Mouse (Mus musculus) 3134 (cell line): ENCODE data around the gene D1Pas1.

ENCODE experiments used
- DNase-seq: peaks from one replicate; pipeline ENCODE4 v3.0.0-alpha.2; 2011; ENCODE audit warnings: low spot score; ENCODE audit not compliant: insufficient read length; ENCODE audit errors: extremely low read depth

Gene D1Pas1

DNA sequence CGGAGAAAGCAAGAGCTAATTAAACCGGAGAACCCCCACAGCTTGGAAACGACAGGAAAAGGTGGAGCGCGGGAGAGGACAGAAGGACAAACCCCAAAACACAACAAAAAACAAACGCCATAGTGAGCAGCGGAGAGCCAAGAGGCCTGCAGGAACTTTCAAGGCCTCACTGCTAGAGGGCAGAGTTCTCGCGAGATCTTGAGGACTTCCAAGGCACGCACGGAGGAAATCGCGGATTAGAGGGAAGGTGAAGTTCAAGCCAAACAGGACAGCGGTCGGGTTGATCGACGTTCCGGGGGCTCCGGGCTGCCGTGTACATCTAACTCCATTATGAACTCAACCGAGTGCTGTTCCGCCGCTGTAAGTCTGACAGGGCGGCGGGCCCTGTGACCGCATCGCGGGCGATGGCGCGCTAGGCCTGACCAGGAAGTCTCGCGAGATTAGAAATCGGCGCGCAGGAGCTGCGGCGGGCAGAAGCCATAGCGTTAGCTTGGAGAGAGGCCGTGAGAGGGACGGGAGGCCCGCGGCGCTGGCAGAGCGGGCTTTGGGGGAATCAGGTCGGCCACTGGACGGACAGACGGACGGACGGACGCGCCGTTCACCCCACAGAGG is at the start of gene D1Pas1:
D1Pas1 (plus strand) TSS at position 216 of the 612 bp plus-strand sequence.
- no peak for DNase-seq

DNA sequence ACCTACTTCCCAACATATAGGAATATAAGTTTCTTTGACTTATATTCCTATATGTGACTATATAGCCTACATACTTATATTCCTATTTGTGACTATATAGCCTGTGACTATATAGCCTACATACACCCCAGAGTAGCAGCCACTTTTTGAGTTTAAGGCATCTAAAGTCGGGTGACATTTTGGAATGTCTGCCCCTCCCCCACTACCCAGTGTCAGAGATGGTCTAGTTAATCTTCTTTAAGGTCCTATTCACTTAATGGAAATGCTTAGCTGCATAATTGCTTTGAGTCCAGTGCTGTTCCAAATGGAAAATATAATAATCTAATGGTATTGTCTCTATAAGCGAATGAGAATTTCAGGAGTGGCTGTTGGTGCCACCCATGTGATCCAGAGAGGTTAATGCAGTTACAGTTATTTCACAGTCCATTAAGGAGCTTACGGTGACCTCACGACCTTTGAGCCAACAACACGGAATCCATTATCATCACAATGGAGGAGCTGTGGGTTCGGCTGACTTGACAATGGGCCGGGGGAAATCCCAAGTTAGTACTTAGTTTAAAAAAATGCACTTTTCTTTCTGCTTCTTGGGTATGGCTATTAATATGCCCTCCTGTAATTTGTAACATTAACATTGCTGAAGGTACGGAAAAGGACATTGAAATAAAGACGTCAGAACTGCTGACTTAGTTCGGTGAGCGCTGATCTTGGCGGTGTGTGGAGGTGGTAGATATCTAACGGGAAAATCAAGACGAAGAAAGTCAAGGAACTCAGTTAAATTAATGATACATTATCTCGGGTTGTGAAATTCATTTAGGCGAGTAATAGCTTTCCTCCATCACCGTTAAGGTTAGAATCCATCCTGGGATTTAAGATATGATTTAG is 44.5 kb upstream of the D1Pas1 start:
- DNase-seq: no peak

DNA sequence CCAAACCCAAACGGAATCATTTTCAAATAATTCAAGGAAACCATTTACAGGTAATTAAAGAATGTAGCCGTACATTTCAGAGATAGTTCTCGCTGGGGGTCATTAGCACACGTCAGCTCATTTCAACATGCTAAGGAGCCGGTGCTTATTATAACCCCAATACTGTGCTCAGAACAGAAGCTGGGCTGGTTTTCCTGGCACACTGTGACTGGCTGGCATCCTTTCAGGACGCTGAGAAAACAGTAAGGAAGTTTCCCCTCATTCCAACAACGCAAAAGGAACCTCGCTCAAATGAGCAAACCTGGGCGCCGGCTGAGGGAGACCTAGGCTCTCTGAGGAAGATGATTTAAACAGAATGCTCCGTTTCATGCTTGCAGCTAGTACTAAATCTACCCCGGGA is 43.2 kb upstream of the D1Pas1 start:
- no peak for DNase-seq

DNA sequence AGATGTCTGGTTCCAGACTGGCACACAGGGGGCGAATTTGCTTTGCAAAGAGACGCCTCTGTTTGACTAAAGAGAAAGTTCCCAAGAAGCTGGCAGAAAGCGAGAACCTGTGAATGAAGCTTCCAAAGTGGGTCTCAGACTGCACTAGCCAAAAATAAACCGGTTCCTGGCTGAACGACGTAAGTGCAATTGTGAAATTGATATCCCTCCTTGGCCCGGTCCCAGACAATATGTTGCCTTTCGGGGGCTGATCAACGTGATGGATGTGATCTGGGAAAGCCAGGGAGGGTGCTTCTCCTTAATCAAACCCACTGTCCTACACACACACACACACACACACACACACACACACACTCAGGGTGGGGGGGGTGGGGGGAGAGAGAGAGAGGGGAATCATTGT is 41.8 kb upstream of the D1Pas1 start:
- no peak for DNase-seq

DNA sequence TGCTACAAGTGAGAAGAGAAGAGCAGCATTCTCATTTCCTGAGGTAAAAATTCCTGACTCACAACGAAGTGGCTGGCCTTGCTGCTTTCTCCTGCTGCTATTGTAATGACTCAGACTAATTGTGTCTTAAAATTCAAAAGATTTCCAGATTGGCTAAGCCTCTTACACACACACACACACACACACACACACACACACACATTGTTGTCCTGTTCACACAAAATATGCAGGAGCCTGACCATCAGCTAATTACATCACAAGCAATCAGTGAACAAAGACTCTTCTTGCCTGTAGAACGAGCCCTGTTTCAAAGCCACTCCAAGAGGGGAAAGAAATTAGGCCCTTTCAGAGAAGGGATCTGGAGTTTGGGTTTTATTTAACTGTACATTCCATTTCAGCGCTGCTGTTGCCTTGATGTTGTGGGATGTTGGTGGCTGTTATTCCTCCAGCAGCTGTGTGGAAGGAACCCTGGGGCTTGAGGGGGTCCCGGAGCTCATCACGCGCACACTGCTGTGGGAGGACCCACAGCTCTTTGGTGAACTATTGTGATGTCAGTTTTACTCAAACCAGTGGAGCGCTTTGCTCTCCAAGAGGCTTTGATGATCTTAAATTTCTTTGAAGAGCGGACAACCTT is 40.8 kb upstream of the D1Pas1 start:
- peak; percentile 13 for DNase-seq

DNA sequence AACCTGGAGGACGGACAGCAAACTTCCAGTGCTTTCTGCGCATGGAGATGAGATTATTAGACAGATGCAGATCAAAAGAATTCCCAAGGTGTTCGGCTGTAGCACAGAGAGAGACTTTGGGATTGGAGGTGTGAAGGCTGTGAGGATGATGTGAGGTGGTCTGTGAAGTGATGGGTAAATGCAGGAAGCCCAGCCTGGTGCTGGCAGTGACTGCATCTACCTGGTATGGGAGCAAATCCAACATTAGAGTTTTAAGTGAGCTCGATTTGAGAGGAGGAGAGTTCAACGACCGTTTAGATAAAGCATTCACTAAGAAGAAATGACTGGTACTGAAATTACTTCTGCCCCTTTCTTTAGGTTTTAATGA is 40.3 kb upstream of the D1Pas1 start:
- no peak for DNase-seq

DNA sequence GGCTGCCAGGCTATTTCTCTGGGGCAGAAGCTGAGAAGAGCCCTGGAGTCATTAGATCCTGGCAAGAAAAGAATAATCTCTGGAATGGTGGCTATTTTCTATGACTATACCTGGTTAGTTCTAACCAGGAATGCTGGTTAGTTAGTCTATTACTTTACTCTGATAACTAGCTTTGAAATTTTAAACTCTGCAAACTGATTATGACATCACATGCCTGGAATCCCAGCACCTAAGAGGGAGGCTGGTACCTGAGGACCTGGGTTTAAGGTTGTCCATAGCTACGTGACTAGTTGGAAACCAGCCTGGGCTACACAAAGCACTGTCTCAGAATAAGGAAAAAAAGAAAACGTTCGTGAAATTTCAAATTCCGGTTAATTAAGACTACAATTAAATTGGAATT is 39.7 kb upstream of the D1Pas1 start:
- DNase-seq: no peak

DNA sequence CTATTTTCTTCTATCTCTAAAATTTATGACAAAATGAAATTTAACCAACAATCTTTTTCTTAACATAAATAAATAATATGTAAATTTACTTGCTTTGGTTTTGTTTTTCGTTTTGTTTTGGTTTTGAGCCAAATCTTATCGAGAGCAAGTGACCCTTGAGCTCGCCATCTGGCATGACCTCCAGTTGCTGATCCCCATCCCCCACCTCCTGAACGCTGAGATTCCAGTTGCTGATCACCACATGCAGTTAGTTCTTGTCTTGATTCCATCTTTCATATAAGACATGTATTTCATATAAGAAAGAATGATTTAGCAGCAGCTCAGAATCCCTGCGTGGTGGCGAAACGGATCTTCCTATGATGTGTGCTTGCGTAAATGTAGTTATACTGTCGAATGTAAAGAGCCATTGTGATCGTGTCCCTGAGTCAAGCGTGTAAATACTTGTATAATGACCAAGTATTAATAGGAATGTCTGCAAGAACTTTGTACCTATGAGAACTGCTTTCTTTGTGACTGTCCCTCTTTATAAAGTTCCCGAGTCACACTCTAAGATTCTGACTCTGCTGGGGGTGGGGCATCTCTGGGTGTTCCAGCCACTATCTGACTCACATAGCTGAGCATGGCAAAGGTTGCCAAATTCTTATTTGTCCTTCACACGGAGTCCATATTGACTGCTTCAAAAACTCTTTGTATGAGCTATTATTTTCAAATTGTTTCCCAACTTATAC is 36.9 kb upstream of the D1Pas1 start:
- DNase-seq: no peak

DNA sequence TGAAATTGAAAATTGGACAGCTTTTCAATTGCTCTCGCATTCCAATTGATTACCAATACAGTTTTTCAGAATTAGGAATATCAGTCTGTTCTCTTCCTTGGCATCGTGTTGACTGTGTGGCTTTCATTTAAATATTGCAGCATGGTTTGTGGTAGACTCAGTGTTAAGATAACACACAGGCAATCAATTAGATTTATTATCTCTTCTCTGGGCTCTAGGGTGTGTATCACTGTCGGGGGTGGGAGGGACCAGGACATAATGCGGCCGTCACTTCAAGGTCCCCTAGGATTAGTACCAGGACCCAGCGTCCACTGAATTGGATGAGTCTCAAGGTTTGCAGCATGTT is 36.4 kb upstream of the D1Pas1 start:
- DNase-seq: no peak

DNA sequence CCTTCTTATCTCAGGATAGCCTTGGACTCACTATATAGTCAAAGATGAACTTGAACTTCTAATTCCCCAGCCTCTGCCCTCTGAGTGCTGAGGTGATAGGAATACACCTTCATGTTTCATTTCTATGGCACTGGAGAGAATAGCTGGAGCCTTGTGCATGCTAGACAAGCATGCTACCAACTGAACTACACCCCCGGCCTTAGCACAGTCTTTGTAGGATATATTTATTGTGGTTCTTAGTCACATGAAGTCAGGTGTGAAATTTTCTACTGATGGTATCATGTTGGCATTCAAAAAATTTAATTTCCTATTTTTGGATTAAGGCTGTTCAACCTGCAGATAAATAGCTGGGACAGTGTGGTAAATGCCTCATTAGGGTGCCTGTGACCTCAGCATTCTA is 33.0 kb upstream of the D1Pas1 start:
- no peak for DNase-seq

DNA sequence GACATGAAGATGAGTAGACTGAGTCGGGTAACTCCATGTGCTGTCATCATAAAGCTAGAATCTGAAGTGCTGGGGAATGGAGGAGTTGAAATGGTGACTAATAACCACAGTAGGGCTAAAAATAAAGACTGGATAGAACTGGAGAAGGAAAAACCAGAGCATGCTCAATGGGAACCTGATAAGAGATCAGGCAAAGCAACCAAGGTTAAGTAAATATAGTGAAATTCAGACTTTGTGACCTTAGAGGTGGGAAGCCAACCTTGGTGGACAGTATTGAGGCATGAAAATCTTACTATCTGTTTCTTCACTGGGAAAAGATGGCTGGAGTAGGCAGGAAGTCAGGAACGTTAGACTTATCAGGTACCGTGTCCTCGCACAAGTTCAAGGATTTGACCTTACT is 14.8 kb upstream of the D1Pas1 start:
- DNase-seq: no peak

DNA sequence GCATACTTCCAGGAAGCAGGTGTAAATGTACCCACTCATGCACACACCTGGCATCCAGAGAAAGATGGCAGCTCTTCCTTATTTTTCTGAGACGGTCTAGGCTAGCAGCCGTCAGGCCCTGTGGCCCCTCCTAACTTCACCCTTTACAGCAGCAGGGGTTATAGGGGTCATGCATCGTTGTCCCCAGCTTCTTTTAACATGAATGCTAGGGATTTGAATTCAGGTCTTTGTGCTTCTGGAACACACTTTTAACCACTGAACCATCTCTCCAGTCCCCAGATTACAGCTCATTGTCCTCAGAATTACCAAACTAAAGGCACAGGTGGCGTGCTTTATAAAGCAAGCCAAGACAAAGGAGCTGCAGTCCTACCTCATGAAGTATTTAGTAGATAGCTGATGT is 12.6 kb upstream of the D1Pas1 start:
- DNase-seq: no peak

DNA sequence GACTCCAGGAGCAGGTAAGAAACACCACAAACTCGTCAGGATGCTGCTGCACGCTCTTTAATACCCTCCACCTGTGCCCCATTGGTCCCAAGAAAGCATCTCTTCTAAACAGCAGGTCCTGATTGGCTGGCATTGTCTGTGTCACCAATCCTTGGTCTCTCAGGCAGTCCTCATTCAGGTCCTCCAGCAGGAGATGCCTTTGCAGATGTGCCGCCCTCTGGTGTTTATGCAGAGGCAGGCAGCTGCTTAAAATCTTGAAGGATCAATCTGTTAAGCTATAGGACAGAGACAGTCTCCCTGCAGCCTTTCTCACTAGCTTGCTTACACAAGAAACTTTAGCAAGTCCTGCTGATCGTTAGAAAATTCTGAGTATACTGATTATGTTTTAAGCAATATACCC is 7.8 kb upstream of the D1Pas1 start:
- DNase-seq: no peak

DNA sequence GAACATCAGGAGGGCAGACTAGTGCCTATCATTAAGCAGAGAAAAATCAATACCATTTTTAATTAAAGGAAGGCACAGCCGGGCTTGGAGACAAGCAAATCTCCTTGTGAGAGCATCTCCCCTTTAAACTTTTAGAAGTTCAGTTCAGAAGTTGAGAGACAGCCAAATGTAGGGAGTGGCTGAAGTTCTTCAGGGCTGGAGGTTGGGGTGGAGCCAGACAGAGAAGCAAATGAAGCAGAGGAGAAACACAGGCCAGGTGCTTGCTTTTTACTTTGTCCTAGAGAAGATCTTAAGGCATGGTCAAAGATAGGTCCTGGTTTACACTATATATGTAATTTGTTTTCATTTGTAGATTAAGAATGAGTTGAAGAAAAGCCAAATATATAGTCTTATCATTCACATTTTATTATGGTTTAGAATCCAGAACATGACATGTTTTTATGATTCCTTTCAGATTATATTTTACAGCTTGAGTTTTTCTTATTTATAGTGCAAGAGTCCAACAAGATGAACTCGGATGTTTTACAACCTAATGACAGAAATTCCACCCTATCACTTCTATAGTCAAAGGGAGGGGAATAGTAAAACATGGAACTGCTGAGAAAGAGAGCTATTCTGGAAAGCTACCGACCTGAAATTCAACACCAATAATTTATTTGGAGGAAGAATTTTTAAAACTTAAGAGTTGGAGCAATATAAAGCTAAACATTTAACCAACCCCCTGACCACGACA is 2.9 kb upstream of the D1Pas1 start:
- no peak for DNase-seq

DNA sequence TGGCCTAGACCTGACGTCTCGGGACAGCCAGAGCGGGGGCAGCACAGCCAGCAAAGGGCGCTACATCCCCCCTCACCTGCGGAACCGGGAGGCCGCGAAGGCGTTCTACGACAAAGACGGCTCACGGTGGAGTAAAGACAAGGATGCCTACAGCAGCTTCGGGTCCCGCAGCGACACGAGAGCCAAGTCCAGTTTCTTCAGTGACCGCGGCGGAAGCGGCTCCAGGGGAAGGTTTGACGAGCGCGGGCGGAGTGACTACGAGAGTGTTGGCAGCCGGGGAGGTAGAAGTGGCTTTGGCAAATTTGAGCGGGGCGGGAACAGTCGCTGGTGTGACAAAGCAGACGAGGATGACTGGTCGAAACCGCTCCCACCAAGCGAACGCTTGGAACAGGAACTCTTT is 710 bp downstream of the D1Pas1 start:
- DNase-seq: no peak

DNA sequence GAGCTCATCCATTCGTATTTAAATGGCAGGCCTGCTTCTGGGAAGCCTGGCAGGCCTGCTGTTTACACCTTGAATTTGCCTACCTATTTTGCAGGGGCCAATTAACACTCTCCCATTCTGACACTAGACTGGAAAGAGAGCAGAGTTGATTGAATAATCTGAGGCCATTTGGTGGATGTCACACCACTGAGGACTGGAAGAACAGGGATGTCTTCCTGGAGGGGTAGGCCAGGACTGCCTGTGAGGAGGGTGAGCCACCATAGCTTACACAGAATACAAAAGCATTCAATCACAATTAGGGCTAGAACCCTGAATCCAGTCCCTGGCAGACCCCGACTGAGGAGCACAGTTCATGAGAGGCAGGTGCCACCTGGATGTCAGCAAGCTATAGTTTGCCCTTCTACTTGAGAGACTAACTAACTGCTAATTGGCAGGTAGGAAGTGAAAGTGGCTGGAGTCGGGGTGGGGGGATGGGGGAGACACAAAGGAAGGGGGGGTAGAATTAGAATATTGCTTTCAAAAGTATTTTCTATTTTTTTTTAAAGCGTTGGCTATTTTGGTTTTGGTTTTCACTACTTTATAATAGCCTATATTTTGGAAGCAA is 9.8 kb downstream of the D1Pas1 start:
- DNase-seq: no peak

DNA sequence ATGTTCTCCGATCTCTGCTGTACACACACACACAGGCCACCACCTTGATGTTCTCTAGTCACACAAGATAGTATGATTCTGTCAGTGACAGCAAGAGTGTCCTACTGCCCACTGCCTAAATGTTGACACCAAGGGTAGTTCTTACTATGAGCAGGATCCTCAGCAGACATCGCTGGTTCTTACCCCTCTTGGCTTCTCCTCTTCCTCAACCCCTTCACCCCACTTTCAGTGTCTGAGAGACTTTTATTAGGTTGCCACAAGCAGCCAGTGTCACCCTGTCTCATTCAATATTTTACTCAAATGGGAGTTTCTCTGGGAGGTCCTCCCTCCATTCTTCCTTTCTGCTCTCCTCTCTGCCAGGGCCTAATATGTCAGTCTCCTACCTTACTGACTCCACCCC is 10.6 kb downstream of the D1Pas1 start:
- no peak for DNase-seq

DNA sequence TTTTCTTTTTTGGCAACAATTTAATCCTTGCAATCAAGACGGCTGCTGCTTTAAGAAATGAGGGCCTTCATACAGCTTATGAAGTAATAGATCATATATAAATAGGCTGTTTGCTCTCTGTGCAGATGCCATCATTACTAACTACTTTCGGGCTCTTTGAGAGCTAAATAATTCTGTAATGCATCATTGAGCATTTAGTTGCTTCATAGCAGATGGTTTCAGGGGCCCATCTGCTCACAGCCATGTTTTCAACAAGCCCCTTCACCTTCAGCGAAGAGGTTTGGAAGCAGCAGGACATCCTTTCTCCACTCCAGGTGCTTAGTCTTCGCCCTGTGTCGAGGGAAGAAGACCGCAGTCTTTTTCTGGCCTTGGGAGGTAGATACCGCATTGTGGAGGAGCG is 12.2 kb downstream of the D1Pas1 start:
- no peak for DNase-seq

DNA sequence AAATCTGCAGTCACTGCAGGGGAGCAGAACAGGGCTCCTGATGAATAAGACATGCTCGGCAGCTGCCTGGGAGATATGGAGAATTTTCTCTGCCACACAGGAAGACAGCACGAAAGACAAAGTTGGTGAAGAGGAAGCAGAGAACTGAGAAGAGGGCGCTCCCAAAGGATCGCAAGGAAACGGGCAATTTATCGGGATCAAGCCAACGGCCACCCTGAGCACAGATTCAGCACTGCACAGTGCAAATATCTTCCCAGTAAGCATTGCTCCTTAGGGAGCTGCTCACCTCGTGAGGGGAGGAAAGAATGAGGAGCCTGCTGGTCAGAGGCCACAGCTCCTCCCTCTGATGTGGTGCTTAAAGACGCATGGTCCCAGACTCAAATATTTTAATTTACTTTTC is 13.3 kb downstream of the D1Pas1 start:
- DNase-seq: no peak

DNA sequence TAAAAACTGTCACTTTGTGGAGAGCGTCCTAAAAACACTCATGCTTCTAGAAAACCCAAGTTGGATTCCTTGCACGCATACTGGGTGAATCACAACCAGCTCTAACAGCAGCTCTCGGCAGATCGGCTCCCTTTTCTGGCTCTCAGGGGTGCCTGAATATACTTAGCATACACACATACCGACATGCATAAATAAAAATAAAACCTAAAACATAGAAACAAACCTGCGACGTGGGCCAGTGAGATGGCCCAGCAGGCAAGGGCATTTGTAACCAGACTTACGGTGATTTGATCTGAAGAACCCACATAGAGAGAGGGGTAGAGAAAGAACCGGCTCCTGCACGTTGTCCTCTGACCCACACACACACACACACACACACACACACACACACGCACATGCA is 17.9 kb downstream of the D1Pas1 start:
- DNase-seq: no peak
